Mouse (Mus musculus): Measurements from ENCODE around the gene Gas6. TPM values are rescaled to one million over a fixed set of nuclear protein-coding genes. Genes with fewer than 3 reads are reported as not detected.

The Gas6 gene
- polyA plus RNA-seq, 1 experiment from 2014 or later, result 53.8 TPM

GRCm38 (mm10) chr8:13419111-13419639 lies 75.1 kb downstream of the Gas6 start:
- Histone ChIP-seq H3K27ac (replicated peaks) (no peak overlapping the region), H3K4me2 (no peak overlapping the region), H3K27me3 (no peaks in the 10 kb centered on the region), H3K4me3 (no peak overlapping the region), H3K4me1 (replicated peaks) (no peaks in the 10 kb centered on the region), H3K9me3 (no peaks in the 10 kb centered on the region), H3K9ac (no peak overlapping the region), H3K36me3 (no peaks in the 10 kb centered on the region)
- 87% methylated on average over 2 of the region's 2 CpGs for WGBS
- no peak for ATAC-seq (ENCODE audit: low FRiP score, low read depth)

- no peak overlapping the region for H3K4me3 ChIP-seq
- H3K27me3 ChIP-seq, result no peaks in the 10 kb centered on the region
- H3K36me3 ChIP-seq, result no peaks in the 10 kb centered on the region
- H3K9me3 ChIP-seq, result no peaks in the 10 kb centered on the region
- H3K4me2 ChIP-seq, result no peak overlapping the region
- H3K9ac ChIP-seq, result no peak overlapping the region
- no peak overlapping the region for H3K27ac ChIP-seq (replicated peaks)
- WGBS, result 75% methylated on average over 10 of the region's 10 CpGs
- ATAC-seq (ENCODE audit: low FRiP score, low read depth), result no peak
- H3K4me1 ChIP-seq (replicated peaks), result no peaks in the 10 kb centered on the region
These were observed 78.4 kb downstream of the Gas6 start for GRCm38 (mm10) chr8:13415879-13416278.

Other genes starting within 250 kb of the Gas6 start
- gene Adprhl1, start 240.3 kb downstream of the Gas6 start, polyA plus RNA-seq (2015; fragmentation: Nextera tagmentation; extraction: Ambion mirVana), result 0.14 and 0.17 TPM in 2 replicates
- gene Dcun1d2, start 206.4 kb downstream of the Gas6 start, polyA plus RNA-seq (2015; fragmentation: Nextera tagmentation; extraction: Ambion mirVana), result 32.5 and 33.4 TPM in 2 replicates
- 55.4 and 57.1 TPM in 2 replicates for gene Tmco3, start 206.3 kb downstream of the Gas6 start, polyA plus RNA-seq (2015; fragmentation: Nextera tagmentation; extraction: Ambion mirVana)
- gene Tfdp1, start 155.7 kb downstream of the Gas6 start, polyA plus RNA-seq (2015; fragmentation: Nextera tagmentation; extraction: Ambion mirVana), result 96.5 and 96.8 TPM in 2 replicates
- gene Atp4b, start 97.7 kb downstream of the Gas6 start, polyA plus RNA-seq (2015; fragmentation: Nextera tagmentation; extraction: Ambion mirVana), result not detected in 2 replicates
- not detected in 2 replicates for gene Grk1, start 89.4 kb downstream of the Gas6 start, polyA plus RNA-seq (2015; fragmentation: Nextera tagmentation; extraction: Ambion mirVana)
- 1.00 and 1.2 TPM in 2 replicates for gene Tmem255b, start 59.3 kb downstream of the Gas6 start, polyA plus RNA-seq (2015; fragmentation: Nextera tagmentation; extraction: Ambion mirVana)
- gene 1700029H14Rik, start 68.0 kb upstream of the Gas6 start, polyA plus RNA-seq (2015; fragmentation: Nextera tagmentation; extraction: Ambion mirVana), result not detected in 2 replicates
- gene Rasa3, start 183.1 kb upstream of the Gas6 start, polyA plus RNA-seq (2015; fragmentation: Nextera tagmentation; extraction: Ambion mirVana), result 33.5 and 43.1 TPM in 2 replicates
- 1.3 and 1.6 TPM in 2 replicates for gene Cfap97d2, start 211.4 kb upstream of the Gas6 start, polyA plus RNA-seq (2015; fragmentation: Nextera tagmentation; extraction: Ambion mirVana)

All from hindbrain, embryonic 15.5 days (tissue).